ENCODE assay signal across 11 mouse cellular contexts in genomic region chr2:165467824-165468452, GRCm38 (mm10). TPM values are rescaled to one million over a fixed set of nuclear protein-coding genes. Genes with fewer than 3 reads are reported as not detected.
DNase-seq lines count a peak whose midpoint lies in the region; ATAC-seq lines count a peak whose summit lies in the region.
"Had no signal": no experiment of that assay in that cellular context is flagged by ENCODE, and none has a peak within 500 bp of the region (broad histone marks: within the 10 kb centered on the region; RNA-seq: fewer than 3 reads in every experiment).

No protein-coding gene starts in this region.

- H3K4me1 ChIP-seq in liver, embryonic 11.5 days (replicated peaks; ENCODE audit: control insufficient read depth, insufficient read depth, low read length): no peaks in the 10 kb centered on the region
- H3K4me1 ChIP-seq in heart, embryonic 10.5 days: peaks cover 35% of the 10 kb centered on the region
- H3K4me1 ChIP-seq: stomach, embryonic 15.5 days had no signal

- no peak overlapping the region for H3K9ac ChIP-seq in liver, embryonic 11.5 days (ENCODE audit: low read depth, low read length)
- H3K9ac ChIP-seq: embryonic facial prominence, embryonic 13.5 days; hindbrain, embryonic 13.5 days; stomach, embryonic 15.5 days had no signal

- H3K36me3 ChIP-seq in liver, embryonic 11.5 days (ENCODE audit: control insufficient read depth, insufficient read depth, low read length): no peaks in the 10 kb centered on the region
- H3K36me3 ChIP-seq in heart, embryonic 10.5 days: no peaks in the 10 kb centered on the region
- H3K36me3 ChIP-seq: embryonic facial prominence, embryonic 13.5 days; hindbrain, embryonic 13.5 days; stomach, embryonic 15.5 days had no signal

- ATAC-seq in liver, embryonic 11.5 days (replicated peaks; ENCODE audit: low FRiP score): no peak

- no peaks in the 10 kb centered on the region for H3K9me3 ChIP-seq in liver, embryonic 11.5 days (ENCODE audit: control insufficient read depth, low read length)
- no peaks in the 10 kb centered on the region for H3K9me3 ChIP-seq in heart, embryonic 10.5 days
- H3K9me3 ChIP-seq: embryonic facial prominence, embryonic 13.5 days; hindbrain, embryonic 13.5 days; stomach, embryonic 15.5 days had no signal

- WGBS in liver, embryonic 11.5 days: 54% methylated on average over 15 of the region's 15 CpGs
- WGBS in heart, embryonic 10.5 days: 60% methylated on average over 15 of the region's 15 CpGs

- H3K4me3 ChIP-seq in liver, embryonic 11.5 days (ENCODE audit: low read depth, low read length): no peak overlapping the region
- H3K4me3 ChIP-seq in heart, embryonic 10.5 days: no peak overlapping the region
- H3K4me3 ChIP-seq: embryonic facial prominence, embryonic 13.5 days; hindbrain, embryonic 13.5 days; stomach, embryonic 15.5 days had no signal

- DNase-seq in liver: peak; percentile 26
- no peak for DNase-seq in liver, embryonic 11.5 days (ENCODE audit: low spot score)
- no peak for DNase-seq in heart, embryonic 10.5 days (ENCODE audit: low spot score)
- DNase-seq in kidney, postnatal 14 days: peak; percentile 88
- DNase-seq in lung, postnatal 36 days: peak; percentile 69
- DNase-seq in thymus, postnatal 0 days (ENCODE audit: low spot score): no peak
- DNase-seq in layer of hippocampus, adult 18-20 months (ENCODE audit: low spot score in 2 of 2): no peak
- DNase-seq in cerebellum, adult 9-11 months: no peak

- H3K27me3 ChIP-seq in liver, embryonic 11.5 days (replicated peaks; ENCODE audit: control insufficient read depth, insufficient read depth, low read length): peaks cover 13% of the 10 kb centered on the region
- H3K27me3 ChIP-seq in heart, embryonic 10.5 days (ENCODE audit: insufficient read depth, poor library complexity, severe bottlenecking): peaks cover 51% of the 10 kb centered on the region

- H3K27ac ChIP-seq in liver, embryonic 11.5 days (ENCODE audit: low read depth, low read length): no peak overlapping the region
- 0 out of 2 replicates have a peak overlapping the region, but pooled peaks have one; percentile 6 for H3K27ac ChIP-seq in heart, embryonic 10.5 days
- H3K27ac ChIP-seq: embryonic facial prominence, embryonic 13.5 days; hindbrain, embryonic 13.5 days; stomach, embryonic 15.5 days had no signal

- no peak overlapping the region for H3K4me2 ChIP-seq in liver, embryonic 11.5 days
- H3K4me2 ChIP-seq: embryonic facial prominence, embryonic 13.5 days; hindbrain, embryonic 13.5 days; stomach, embryonic 15.5 days had no signal

RNA-seq across cellular contexts. Expression of gene Slc13a3, which starts 5.1 kb away (rescaled TPM):
- polyA plus RNA-seq in liver, embryonic 11.5 days (2014; fragmentation: Nextera tagmentation; extraction: Ambion mirVana): 2.9 and 4.0 TPM in 2 replicates
- polyA plus RNA-seq in heart, embryonic 10.5 days (2016; fragmentation: Nextera tagmentation; extraction: Ambion mirVana): 0.14 and 0.53 TPM in 2 replicates
- 0.41 and 0.53 TPM in 2 replicates for polyA plus RNA-seq in thymus, postnatal 0 days (2015; fragmentation: Nextera tagmentation; extraction: Ambion mirVana)
- total RNA-seq in layer of hippocampus, adult 18-20 months (2021): 1 to 10 TPM; 7.2 to 9.3 TPM

RNA-seq across cellular contexts. Expression of gene Trp53rka, which starts 25.2 kb away (rescaled TPM):
- 28.8 and 31.4 TPM in 2 replicates for polyA plus RNA-seq in liver, embryonic 11.5 days (2014; fragmentation: Nextera tagmentation; extraction: Ambion mirVana)
- 31.7 and 42.2 TPM in 2 replicates for polyA plus RNA-seq in heart, embryonic 10.5 days (2016; fragmentation: Nextera tagmentation; extraction: Ambion mirVana)
- 27.3 and 27.4 TPM in 2 replicates for polyA plus RNA-seq in thymus, postnatal 0 days (2015; fragmentation: Nextera tagmentation; extraction: Ambion mirVana)
- 10 to 100 TPM; 19.2 to 21.7 TPM for total RNA-seq in layer of hippocampus, adult 18-20 months (2021)

RNA-seq across cellular contexts. Expression of gene Slc2a10, which starts 35.6 kb away (rescaled TPM):
- 1.6 and 2.1 TPM in 2 replicates for polyA plus RNA-seq in liver, embryonic 11.5 days (2014; fragmentation: Nextera tagmentation; extraction: Ambion mirVana)
- 4.2 and 4.6 TPM in 2 replicates for polyA plus RNA-seq in heart, embryonic 10.5 days (2016; fragmentation: Nextera tagmentation; extraction: Ambion mirVana)
- polyA plus RNA-seq in thymus, postnatal 0 days (2015; fragmentation: Nextera tagmentation; extraction: Ambion mirVana): 0.38 and 0.50 TPM in 2 replicates
- total RNA-seq in layer of hippocampus, adult 18-20 months (2021): 1 to 10 TPM in 1 of 2 experiments, under 1 TPM in 1; 0.99 to 1.5 TPM

Comparison
In these comparisons a context has a peak if more than half of its experiments do, and no peak if none do; other contexts are left out.
1. DNase-seq: peak in liver (single experiment), kidney, postnatal 14 days (single experiment) and lung, postnatal 36 days (single experiment); none in liver, embryonic 11.5 days (single experiment), heart, embryonic 10.5 days (single experiment), thymus, postnatal 0 days (single experiment), layer of hippocampus, adult 18-20 months (0 of 2) and cerebellum, adult 9-11 months (single experiment).